Mouse (Mus musculus) gastrocnemius, postnatal 14 days (tissue): ENCODE measurements around the gene Amy2a3. TPM values are rescaled to one million over a fixed set of nuclear protein-coding genes. Genes with fewer than 3 reads are reported as not detected.
"Not testable (repeated sequence)": the region's sequence is repeated elsewhere in the genome, so short reads cannot be mapped to it uniquely, and the experiment has no call there.

Experiments used
- DNase-seq: peaks from one replicate; pipeline ENCODE4 v3.0.0; 2021; ENCODE audit warnings: mixed read lengths
- intact Hi-C: fragments of 180-260 bp; cut with DNase I; formaldehyde crosslinking; loops from one replicate; pipeline ENCODE4 v1.15.1; 2025; ENCODE audit warnings: low total_unique reads
- long read RNA-seq, 2 experiments: library from polyadenylated mRNA; stranded (forward); transcript quantifications; one replicate each; pipeline ENCODE4 v2.0.0; 2021
- total RNA-seq, 2 experiments: library from RNA; stranded (reverse); gene quantifications; 2 replicates each; pipeline ENCODE4 v1.2.3; 2021

Gene Amy2a3
- not detected for total RNA-seq
- long read RNA-seq, experiment 1 = 0 reads
- long read RNA-seq, experiment 2 = 0 reads

- DNase-seq, intact Hi-C loops: not testable (repeated sequence)
Observed at GRCm38 (mm10) chr3:113323952-113324351, at the start of gene Amy2a3. Gene Amy2a3 (minus strand): TSS chr3:113324052.

- DNase-seq, intact Hi-C loops: not testable (repeated sequence)
Observed at GRCm38 (mm10) chr3:113356558-113356957, 32.7 kb upstream of the Amy2a3 start, which contains the start of gene Amy2a2. Gene Amy2a2 (minus strand): TSS chr3:113356658.

- DNase-seq, intact Hi-C loops: not testable (repeated sequence)
Observed at GRCm38 (mm10) chr3:113345484-113345883, 21.6 kb upstream of the Amy2a3 start.

- intact Hi-C loops, DNase-seq: not testable (repeated sequence)
Observed at GRCm38 (mm10) chr3:113312937-113313336, 10.9 kb downstream of the Amy2a3 start.

GRCm38 (mm10) chr3:113291349-113291748 lies 32.5 kb downstream of the Amy2a3 start, which contains the start of gene Amy2a4:
Gene Amy2a4 (minus strand): TSS chr3:113291449.
- intact Hi-C loops, DNase-seq: not testable (repeated sequence)

- DNase-seq, intact Hi-C loops: not testable (repeated sequence)
Observed at GRCm38 (mm10) chr3:113280285-113280684, 43.6 kb downstream of the Amy2a3 start.

- DNase-seq, intact Hi-C loops: not testable (repeated sequence)
Observed at GRCm38 (mm10) chr3:113279586-113279985, 44.3 kb downstream of the Amy2a3 start.

Other genes with a start within 250 kb of the Amy2a3 start
- not detected for gene Amy2a5, start 65.2 kb downstream of the Amy2a3 start, total RNA-seq
- gene Amy2a4, start 32.6 kb downstream of the Amy2a3 start, total RNA-seq = not detected
- gene Amy2a2, start 32.6 kb upstream of the Amy2a3 start, total RNA-seq = not detected
- not detected for gene Amy2a1, start 208.4 kb upstream of the Amy2a3 start, total RNA-seq